Mouse (Mus musculus) monocyte, adult 5-6 weeks (primary cell): ENCODE data around the gene Magi1. TPM values are rescaled to one million over a fixed set of nuclear protein-coding genes. Genes with fewer than 3 reads are reported as not detected.

Experiments
- ATAC-seq: fragments of 153-309, 156-312 bp; replicated peaks from 2 replicates; pipeline ENCODE4 v1.8.0; 2017; ENCODE audit warnings: mild to moderate bottlenecking; ENCODE audit not compliant: low TSS enrichment, insufficient number of reproducible peaks, severe bottlenecking, poor library complexity, low FRiP score
- total RNA-seq: library from RNA; stranded (forward); fragments of 200-1000, 200-491, 200-594 nt; gene quantifications from 3 replicates; pipeline ENCODE4 v1.2.3, GENCODE M21; 2017

The Magi1 gene
- total RNA-seq, 1 experiment from 2014 or later, result not detected

DNA sequence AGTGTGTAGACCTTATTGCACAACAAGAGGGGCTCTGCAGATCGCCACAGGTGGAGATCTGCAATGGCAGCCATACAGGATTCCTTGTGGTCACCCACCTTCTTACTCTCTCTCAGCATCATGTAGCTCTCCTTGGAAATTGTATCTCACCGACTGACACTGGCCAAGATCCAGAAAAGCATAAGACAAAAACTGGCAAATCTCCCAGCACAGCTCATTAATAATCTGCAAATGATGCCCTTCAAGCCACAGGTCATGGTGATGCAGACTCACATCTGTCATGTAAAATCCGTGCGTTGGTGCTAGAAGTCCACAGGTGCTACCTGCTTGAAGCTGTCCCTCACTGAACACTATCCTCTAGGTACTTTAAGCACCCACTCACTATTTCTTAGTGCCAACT lies 448.5 kb downstream of the Magi1 start:
- no peak for ATAC-seq

GRCm38 (mm10) chr6:93828262-93828661 lies 455.5 kb downstream of the Magi1 start:
- no peak for ATAC-seq

DNA sequence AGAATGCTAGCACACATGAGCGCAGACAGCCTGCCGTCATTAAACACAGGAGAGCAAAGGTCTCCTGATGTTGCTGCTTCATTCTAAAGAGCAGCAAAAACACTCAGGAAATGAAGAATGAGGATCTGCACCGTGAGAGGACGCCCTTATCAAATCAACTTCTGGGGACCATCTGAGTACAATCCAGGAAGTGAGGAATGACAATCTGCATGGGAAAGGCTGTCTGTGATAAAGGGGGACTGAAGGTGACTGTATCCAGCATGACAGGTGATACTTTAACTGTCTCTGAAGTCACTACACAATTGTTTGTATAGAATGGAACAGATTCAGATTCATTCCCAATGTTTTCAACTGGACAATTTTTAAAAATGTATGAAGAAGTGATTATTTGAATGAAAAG lies 456.8 kb downstream of the Magi1 start:
- ATAC-seq, result no peak

DNA sequence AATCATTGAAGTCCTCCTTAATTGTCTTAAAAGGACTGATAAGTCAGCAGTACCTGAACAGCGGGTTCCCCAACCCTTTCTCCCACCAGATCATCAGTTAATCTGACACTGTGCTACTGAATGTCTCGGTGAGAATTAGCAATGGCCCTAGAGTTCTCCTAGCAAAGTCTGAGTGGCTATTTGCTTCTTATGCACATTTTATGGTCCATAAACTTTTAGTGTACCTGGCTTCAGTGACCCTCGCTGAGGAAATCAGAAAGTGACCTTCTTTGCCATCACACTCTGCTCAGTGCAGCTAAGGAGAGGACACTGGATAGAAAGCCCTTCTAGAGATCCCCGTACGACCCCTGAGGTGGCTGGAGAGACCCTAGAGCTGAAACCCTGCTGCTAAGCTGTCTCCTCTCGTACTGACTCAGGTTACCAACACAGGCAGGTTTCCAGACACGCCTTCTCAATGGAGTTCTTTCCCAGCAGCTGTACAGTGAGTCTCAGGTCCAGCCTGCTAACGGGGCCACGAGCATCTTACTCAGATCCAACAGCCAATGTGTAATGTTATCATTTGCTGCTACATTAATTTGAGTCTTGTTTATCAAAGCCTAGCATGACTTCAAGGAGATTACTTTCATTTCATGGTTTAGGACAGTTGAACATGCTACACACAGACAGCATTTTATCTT lies 461.4 kb downstream of the Magi1 start:
- ATAC-seq, result no peak

- no peak for ATAC-seq
These were observed 462.2 kb downstream of the Magi1 start for GRCm38 (mm10) chr6:93821512-93821911.

DNA sequence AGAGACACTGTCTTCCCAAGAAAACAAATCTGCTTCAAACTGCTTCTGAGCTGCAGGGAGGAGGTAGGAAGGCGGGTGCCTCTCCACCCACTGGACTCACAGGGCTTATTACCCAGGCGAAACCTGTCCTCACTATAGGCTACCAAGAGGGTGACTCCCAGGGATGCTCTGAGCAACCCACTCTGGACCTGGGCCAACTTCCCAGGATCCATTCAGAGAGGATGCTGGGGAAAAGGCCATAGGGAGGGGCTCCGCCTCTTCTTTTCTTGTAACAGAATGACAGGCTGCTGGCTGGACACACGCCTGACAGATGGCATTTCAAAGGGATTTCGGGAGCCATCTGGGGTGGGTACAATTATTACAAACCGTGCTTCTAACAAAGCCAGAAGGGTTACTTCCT lies 463.8 kb downstream of the Magi1 start:
- ATAC-seq, result no peak

GRCm38 (mm10) chr6:93819282-93819681 lies 464.4 kb downstream of the Magi1 start:
- no peak for ATAC-seq

GRCm38 (mm10) chr6:93818494-93818893 lies 465.2 kb downstream of the Magi1 start:
- ATAC-seq, result no peak

GRCm38 (mm10) chr6:93805407-93805936 lies 478.2 kb downstream of the Magi1 start:
- no peak for ATAC-seq

- ATAC-seq, result no peak
These were observed 481.3 kb downstream of the Magi1 start for GRCm38 (mm10) chr6:93802390-93802789.

DNA sequence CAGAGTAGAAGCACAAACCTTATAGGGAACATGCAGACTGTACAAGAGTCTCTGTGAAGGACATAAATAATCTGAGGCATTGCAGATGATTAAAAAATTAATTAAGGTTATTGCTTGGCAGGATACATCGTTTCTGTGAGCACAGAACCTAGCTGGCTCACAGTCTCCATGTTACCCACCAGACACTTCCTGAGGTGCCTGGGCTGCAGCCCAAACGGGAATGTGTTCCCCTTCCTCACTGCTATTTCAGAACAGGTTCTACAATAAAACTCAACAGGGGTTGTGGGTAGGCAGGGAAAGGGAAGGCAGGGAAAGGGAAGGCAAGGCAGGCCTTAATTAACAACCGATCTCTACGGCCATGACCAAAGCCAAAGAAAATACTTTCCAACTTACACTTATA lies 483.3 kb downstream of the Magi1 start:
- ATAC-seq, result no peak

DNA sequence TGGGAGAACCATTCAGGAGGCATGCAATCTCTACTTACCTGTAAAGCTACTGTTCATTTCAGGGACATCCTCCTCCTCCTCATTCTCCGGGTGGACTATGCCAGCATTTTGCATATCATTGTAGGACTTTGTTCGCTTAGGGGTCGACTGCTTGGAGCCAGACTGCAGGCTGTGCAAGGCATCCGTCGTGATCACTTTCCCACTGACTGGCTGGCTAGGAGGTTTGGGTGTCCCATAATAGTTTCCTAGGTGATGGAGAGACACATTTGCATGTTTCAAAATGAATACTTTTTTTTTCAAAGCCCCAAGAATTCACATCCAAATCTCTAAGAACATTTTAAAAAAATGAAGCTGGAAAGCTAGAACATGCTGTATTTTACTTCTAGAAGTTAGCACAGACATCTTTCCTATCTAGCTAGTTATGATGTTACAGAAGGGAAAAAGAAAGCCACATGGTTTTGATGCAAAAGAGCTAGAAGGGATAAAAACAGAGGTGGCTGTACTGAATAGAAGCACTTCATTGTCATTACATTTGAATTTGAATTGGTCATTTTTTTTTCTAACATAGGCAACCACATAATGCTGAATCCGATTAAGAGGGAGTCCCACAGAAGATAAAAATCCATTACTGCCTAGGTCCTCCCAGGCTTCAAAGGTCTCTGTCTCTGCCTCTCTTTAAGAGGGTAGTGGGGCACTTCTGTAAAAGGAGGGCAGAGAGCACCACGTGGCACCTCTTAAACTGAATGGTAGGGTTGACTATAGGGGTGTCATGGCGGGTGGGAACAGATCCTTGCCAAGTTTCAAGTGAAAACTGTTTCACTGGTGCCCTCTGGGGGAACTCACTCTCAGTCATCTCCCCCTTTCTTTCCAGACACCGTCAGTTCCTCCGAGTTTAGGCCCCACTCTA lies 491.2 kb downstream of the Magi1 start:
- no peak for ATAC-seq

- no peak for ATAC-seq
These were observed 494.0 kb downstream of the Magi1 start for GRCm38 (mm10) chr6:93789721-93790120.

DNA sequence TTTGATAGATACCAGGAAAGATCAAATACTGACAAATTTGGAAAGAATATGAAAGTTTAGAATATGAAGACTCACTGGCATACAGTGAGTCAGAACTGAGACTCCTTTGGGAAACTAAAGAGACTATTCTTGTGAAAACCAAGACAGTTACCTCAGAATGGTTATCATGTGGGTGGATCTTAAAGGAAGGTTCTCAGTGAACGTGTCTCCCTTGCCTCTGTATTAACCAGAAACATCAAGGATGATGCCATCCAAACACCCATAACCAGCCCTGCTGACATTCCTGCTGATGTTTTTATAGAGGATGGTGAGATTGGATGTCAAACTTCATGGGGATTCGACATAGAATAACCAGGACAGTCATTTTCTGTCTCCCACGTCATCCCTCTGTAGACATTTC lies 496.7 kb downstream of the Magi1 start:
- no peak for ATAC-seq

DNA sequence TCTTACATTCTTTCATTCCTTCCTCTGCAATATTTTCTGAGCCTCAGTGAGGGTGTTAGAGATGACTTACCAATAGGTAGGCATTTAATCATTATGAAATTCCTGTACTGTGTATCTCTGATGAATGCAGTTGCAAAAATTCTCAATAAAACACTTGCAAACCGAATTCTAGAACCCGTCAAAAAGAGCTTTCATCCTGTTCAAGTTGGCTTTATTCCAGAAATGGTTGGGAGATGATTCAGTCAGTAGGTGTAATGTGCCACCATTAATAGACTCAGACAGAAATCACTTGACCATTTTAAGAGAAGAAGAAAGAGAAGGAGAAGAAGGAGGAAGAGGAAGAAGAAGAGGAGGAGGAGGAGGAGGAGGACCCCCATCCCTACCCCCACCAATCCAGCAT lies 497.5 kb downstream of the Magi1 start:
- no peak for ATAC-seq

- ATAC-seq, result no peak
These were observed 512.6 kb downstream of the Magi1 start for GRCm38 (mm10) chr6:93771081-93771480.

DNA sequence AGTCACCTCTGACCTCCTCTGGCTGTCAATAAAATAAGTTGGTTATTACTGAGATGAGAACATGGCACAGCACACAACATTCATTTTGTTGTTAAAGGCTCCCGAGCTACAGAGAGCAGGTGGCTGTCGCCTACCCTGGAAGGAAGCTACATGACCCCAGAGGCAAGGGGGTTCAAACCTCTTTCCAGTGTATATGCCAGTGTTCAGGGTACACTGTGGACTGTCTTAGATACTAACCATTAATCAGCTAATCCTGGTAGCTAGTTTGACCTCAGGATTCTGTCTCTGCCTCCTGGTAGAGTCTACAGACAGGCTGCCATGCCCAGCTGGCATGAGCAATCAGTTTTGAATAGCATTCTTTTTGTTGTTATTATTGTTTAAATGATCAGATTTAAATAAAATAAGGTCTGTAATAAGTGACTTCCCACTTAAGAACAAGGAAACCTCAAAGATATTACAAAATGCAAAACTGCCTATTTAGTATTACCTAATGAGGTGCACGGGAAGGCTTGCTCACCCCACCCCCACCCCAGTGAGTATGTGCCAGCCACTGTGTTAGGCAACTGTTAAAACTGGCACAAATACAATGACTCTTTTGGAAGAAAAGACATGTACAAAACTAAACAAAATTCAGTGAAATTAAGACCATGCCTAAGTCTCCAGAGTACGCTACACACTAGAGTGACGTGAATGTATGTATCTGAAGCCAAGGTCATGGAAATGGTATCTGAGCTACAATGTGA lies 513.3 kb downstream of the Magi1 start:
- ATAC-seq, result no peak

GRCm38 (mm10) chr6:93758114-93758513 lies 525.6 kb downstream of the Magi1 start:
- no peak for ATAC-seq

DNA sequence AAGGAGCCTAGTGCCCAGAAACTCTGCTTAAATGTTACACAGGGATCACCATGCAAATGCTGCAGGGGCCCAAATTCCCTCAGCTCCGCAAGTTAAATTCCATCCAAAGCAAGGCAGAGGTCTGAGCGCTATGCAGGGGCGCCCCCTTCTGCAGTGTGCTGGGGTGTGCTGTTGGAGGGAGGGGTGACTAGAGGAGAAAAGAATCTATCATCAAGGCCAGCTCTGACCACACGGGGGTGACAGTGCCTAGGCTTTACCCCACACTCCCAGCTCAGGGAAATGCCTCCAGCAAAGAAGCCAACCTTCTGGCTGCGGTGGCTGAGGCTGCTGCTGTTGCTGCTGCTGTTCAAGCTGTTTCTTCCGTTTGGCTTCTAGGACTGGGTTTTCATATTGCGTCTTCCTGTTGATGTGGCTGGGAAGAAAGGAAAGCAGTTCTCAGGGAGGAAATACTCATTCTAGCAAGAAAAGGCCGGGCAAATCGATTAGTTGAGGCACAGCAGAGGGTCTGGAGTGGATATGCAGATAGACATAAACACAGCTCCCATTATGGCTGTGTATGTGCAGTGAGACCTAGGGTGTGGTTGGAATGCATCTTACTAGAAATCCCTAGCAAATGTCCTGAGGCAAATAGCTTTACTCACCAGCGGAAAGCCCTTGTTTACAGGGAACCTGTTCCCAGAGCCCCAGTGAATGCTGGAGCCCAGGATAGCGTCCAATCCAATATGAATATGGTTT lies 526.2 kb downstream of the Magi1 start:
- ATAC-seq, result no peak
